Mouse (Mus musculus) liver, postnatal 0 days (tissue): ENCODE measurements at regions not wholly inside any gene's neighbourhood (a gene's known extent, or its start where the extent isn't known, plus 50 kb on each side); places are given as distances from the start of the nearest gene placed in this dataset.

ENCODE experiments used
- CTCF ChIP-seq: sonication (generic); IDR thresholded peaks from 2 replicates; pipeline ENCODE4 v1.5.1; 2016; ENCODE audit warnings: antibody characterized with exemption, low read depth
- EP300 ChIP-seq: IDR thresholded peaks from 2 replicates; pipeline ENCODE4 v1.6.1; 2016; ENCODE audit warnings: antibody characterized with exemption, low read depth, mild to moderate bottlenecking

- TF ChIP-seq EP300 (no peak), CTCF (no peak)
Observed at GRCm38 (mm10) chr1:169069647-169070046, 461.6 kb downstream of the Nuf2 start.
